Mouse (Mus musculus): Measurements from ENCODE around the gene Cd47.
"Not testable (repeated sequence)": the region's sequence is repeated elsewhere in the genome, so short reads cannot be mapped to it uniquely, and the experiment has no call there.

The Cd47 gene

GRCm38 (mm10) chr16:49787714-49788113 lies 12.6 kb upstream of the Cd47 start:
- no peak for DNase-seq (ENCODE audit: low spot score)

- DNase-seq (ENCODE audit: low spot score) = no peak
Observed at GRCm38 (mm10) chr16:49790575-49791465, 9.5 kb upstream of the Cd47 start.

GRCm38 (mm10) chr16:49792446-49792878 lies 7.9 kb upstream of the Cd47 start:
- DNase-seq (ENCODE audit: low spot score) = no peak

- no peak for DNase-seq (ENCODE audit: low spot score)
Observed at GRCm38 (mm10) chr16:49793596-49793995, 6.7 kb upstream of the Cd47 start.

- no peak for DNase-seq (ENCODE audit: low spot score)
Observed at GRCm38 (mm10) chr16:49796271-49796670, 4.1 kb upstream of the Cd47 start.

- no peak for DNase-seq (ENCODE audit: low spot score)
Observed at GRCm38 (mm10) chr16:49796954-49797353, 3.4 kb upstream of the Cd47 start.

GRCm38 (mm10) chr16:49798790-49799189 lies 1.5 kb upstream of the Cd47 start:
- DNase-seq (ENCODE audit: low spot score) = no peak

- no peak for DNase-seq (ENCODE audit: low spot score)
Observed at GRCm38 (mm10) chr16:49800996-49801395, 663 bp downstream of the Cd47 start.

GRCm38 (mm10) chr16:49801399-49801798 lies 1.1 kb downstream of the Cd47 start:
- no peak for DNase-seq (ENCODE audit: low spot score)

- no peak for DNase-seq (ENCODE audit: low spot score)
Observed at GRCm38 (mm10) chr16:49802993-49803392, 2.7 kb downstream of the Cd47 start.

- DNase-seq (ENCODE audit: low spot score) = no peak
Observed at GRCm38 (mm10) chr16:49803932-49804461, 3.7 kb downstream of the Cd47 start.

- no peak for DNase-seq (ENCODE audit: low spot score)
Observed at GRCm38 (mm10) chr16:49806920-49807319, 6.6 kb downstream of the Cd47 start.

GRCm38 (mm10) chr16:49807419-49807841 lies 7.1 kb downstream of the Cd47 start:
- DNase-seq (ENCODE audit: low spot score) = no peak

- no peak for DNase-seq (ENCODE audit: low spot score)
Observed at GRCm38 (mm10) chr16:49807862-49808430, 7.6 kb downstream of the Cd47 start.

- no peak for DNase-seq (ENCODE audit: low spot score)
Observed at GRCm38 (mm10) chr16:49811897-49812296, 11.6 kb downstream of the Cd47 start.

- DNase-seq (ENCODE audit: low spot score) = no peak
Observed at GRCm38 (mm10) chr16:49812821-49813616, 12.7 kb downstream of the Cd47 start.

- no peak for DNase-seq (ENCODE audit: low spot score)
Observed at GRCm38 (mm10) chr16:49814419-49814818, 14.1 kb downstream of the Cd47 start.

- no peak for DNase-seq (ENCODE audit: low spot score)
Observed at GRCm38 (mm10) chr16:49816889-49817288, 16.6 kb downstream of the Cd47 start.

GRCm38 (mm10) chr16:49818146-49818545 lies 17.8 kb downstream of the Cd47 start:
- DNase-seq (ENCODE audit: low spot score) = no peak

- DNase-seq (ENCODE audit: low spot score) = no peak
Observed at GRCm38 (mm10) chr16:49818627-49819026, 18.3 kb downstream of the Cd47 start.

GRCm38 (mm10) chr16:49819494-49819893 lies 19.2 kb downstream of the Cd47 start:
- DNase-seq (ENCODE audit: low spot score) = no peak

- DNase-seq (ENCODE audit: low spot score) = not testable (repeated sequence)
Observed at GRCm38 (mm10) chr16:49830911-49831310, 30.6 kb downstream of the Cd47 start.
